Mouse (Mus musculus) CD8-positive naive resting alpha-beta T cell, adult 57 days (primary cell): ENCODE results near the gene Gstm7. TPM values are rescaled to one million over a fixed set of nuclear protein-coding genes. Genes with fewer than 3 reads are reported as not detected.

ENCODE experiments used
- total RNA-seq: library from RNA; stranded (reverse); gene quantifications from one replicate; pipeline ENCODE4 v1.2.4, GENCODE M21; 2023

Gstm7 gene
- total RNA-seq = 2.4 TPM

DNA sequence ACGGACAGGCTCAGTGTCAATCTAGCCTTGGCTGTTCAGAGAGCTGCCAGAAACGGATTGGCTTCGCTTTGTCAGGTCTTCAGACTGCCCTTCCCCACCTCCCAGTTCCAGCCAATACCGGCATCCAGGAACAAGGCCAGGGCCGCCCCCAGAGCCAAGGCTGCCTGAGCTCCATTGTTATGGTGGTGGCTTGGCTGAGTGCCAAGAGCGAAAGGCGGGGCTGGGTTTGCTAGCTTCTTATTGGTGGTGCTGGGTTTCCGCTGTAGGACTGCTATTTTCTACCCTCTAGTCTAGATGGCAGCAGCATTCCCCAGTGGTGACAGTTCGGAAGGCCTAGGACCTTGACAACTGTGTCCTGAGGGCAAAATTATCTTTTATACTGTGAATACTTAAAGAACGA, at the start of gene Gstm7:
Gene Gstm7, minus strand, starts transcription at position 148 of the 400 bp plus-strand sequence.

DNA sequence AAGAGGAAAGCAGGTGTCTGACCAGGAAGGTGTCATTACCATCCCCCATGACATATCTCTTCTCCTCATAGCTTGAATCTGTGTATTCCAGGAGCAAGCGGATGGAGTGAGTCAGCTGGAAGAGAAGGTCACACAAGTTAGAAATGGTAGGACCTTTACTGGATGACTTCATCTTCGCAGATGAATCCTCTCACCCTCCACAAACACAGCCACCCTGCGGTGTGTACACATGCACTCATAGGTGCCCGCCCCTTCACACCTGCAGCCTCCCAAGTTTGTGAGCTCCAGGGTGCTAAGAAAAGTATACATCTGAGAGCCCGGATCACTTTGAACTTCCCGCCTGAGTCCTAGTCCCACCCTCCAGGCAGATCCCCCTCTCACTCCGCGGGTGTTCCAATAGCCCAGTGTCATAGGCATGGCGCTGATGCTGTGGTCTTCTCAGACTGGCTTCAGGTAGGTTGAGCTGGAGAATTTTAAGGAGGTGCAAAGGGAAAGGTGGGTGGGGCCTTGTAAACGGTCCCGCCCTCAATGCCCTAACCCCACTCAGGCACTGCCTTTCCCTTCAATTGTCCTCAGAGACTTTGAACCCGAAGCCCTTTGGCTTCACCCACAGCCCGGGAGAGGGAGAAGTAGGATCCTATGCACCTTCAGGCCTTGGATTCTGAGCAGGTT, 37.2 kb upstream of the Gstm7 start, which contains the start of gene Gstm3:
Gene Gstm3, minus strand, starts transcription at position 560 of the 672 bp plus-strand sequence.

DNA sequence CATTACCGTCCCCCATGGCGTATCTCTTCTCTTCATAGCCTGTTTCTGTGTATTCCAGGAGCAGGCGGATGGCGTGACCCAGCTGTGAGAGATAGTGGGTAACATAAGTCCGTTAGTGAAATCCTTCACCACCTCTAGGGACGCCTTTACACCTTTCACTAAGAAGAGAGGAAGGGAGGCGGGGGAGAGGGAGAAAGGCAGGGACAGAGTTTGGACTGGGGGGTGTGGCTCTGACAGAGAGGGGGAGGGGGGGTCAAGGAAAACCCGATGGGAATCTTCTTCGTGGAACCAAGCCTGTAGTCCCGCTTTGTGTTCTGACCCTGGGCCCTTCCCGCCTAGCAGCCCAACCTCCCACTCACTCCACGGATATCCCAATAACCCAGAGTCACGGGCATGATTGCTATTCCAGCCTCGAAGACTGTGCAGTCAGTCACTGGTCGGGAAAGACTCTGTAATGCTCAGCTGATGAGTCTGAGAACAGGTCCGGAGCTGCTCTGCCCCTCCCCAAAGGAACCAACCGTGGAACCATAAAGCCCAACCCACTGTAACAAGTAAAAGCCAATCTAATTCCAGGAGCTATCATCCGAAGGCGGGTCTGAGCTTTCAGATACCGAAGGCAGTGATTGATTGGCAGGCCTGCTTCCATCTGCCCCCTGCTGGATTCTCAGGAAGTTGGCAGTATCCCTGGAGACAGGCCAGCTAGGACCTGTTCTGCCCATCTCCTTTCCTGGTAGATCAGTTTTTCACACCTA, 11.8 kb upstream of the Gstm7 start, which contains the start of gene Gstm6:
Gene Gstm6, minus strand, starts transcription at position 511 of the 752 bp plus-strand sequence.

DNA sequence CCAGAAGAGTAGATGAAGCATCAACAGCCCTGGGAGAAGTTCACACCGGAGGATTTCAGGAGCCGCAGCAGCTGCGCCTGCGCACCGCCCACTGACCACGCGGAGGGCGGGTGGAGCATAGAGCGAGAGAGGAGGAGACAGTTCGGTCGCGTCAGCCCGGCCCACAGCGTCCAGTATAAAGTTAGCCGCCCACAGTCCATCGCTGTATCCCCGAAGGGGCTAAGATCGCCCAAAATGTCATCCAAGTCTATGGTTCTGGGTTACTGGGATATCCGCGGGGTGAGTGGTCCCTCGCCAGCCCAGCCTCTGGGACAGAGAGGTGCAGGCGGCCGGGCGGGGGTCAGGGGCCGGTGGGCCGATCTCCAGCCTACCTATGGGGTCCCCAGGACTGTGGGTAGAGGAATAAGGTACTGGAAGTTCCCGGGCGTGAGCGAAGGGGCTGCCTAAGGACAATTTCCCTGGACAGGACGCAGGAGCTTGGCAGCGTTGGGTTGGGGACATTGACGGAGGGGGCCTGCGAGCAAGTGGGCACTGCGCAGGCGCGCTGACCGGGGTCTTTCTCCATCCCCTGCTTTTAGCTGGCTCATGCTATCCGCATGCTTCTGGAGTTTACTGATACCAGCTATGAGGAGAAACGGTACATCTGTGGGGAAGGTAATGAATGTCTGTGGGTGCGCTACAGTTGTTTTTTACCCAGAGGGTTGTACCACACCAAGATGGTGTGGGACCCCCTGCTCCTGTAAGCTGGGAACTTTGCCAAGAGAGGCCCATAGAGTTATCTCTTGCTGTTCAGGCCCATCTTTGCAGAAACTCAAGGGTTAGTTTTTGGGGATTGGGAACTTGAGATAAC, 35.7 kb downstream of the Gstm7 start, which contains the start of gene Gstm5:
Gene Gstm5, plus strand, starts transcription at position 102 of the 850 bp plus-strand sequence.

DNA sequence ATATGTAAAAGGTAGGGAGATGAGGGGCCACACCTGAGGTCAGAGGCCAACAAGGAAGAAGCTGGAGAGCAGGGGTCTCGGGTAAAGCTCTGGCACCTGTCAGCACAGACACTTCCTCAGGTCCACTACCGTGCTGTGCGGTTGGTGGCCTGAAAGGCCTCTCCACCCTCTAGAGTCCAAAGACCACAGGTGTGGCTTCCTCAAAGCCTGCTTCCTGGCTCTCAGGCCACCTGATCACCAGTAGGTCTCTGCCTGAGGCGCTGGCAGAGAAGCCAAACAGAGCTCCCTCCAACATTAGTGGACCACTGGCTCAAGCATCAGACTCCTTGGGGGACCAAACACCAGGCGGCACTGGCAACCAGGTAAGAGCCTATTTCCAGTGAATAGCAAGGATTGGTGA, 54.6 kb downstream of the Gstm7 start, which contains the start of gene Eps8l3:
Gene Eps8l3, plus strand, starts transcription at position 225 of the 400 bp plus-strand sequence.

Other genes with a start within 250 kb of the Gstm7 start
- gene Ahcyl1, start 235.3 kb downstream of the Gstm7 start, total RNA-seq = 73.9 TPM
- gene Csf1, start 171.3 kb downstream of the Gstm7 start, total RNA-seq = 3.1 TPM
- not detected for gene Eps8l3, start 54.6 kb downstream of the Gstm7 start, total RNA-seq
- not detected for gene Gstm5, start 36.0 kb downstream of the Gstm7 start, total RNA-seq
- not detected for gene Gstm6, start 11.9 kb upstream of the Gstm7 start, total RNA-seq
- not detected for gene Gstm3, start 37.5 kb upstream of the Gstm7 start, total RNA-seq
- not detected for gene Gstm2, start 54.6 kb upstream of the Gstm7 start, total RNA-seq
- gene Gstm1, start 86.2 kb upstream of the Gstm7 start, total RNA-seq = 10.5 TPM
- gene Gstm4, start 113.1 kb upstream of the Gstm7 start, total RNA-seq = 2.9 TPM
- gene Ampd2, start 154.8 kb upstream of the Gstm7 start, total RNA-seq = 32.4 TPM
- not detected for gene Gnat2, start 161.0 kb upstream of the Gstm7 start, total RNA-seq
- 77.8 TPM for gene Gnai3, start 214.3 kb upstream of the Gstm7 start, total RNA-seq
- gene Gpr61, start 223.1 kb upstream of the Gstm7 start, total RNA-seq = not detected